Mouse (Mus musculus) bone marrow macrophage, adult 2 months (primary cell): ENCODE measurements at regions not wholly inside any gene's neighbourhood (a gene's known extent, or its start where the extent isn't known, plus 50 kb on each side); places are given as distances from the start of the nearest gene placed in this dataset.

ENCODE experiments used
- CTCF ChIP-seq: IDR thresholded peaks from 2 replicates; pipeline ENCODE4 v1.5.1; 2012; ENCODE audit warnings: low read depth, mild to moderate bottlenecking, low read length, moderate library complexity
- POLR2A ChIP-seq: IDR thresholded peaks from 2 replicates; pipeline ENCODE4 v1.6.1; 2012; ENCODE audit warnings: mild to moderate bottlenecking, low read depth, low read length, borderline replicate concordance

GRCm38 (mm10) chr13:85376338-85376998 lies 87.5 kb upstream of the Rasa1 start:
- no peak for TF ChIP-seq POLR2A
- TF ChIP-seq CTCF = no peak
